Mouse (Mus musculus) heart, embryonic 14.5 days (tissue): ENCODE measurements at regions not wholly inside any gene's neighbourhood (a gene's known extent, or its start where the extent isn't known, plus 50 kb on each side); places are given as distances from the start of the nearest gene placed in this dataset.

ENCODE experiments used
- ATAC-seq: fragments of 200-750 bp; cut with Nextera tagmentation; 2 replicates; pipeline ENCODE4 v1.8.0; 2017; ENCODE audit warnings: low read depth, moderate TSS enrichment; ENCODE audit not compliant: insufficient number of reproducible peaks, insufficient read depth, low FRiP score
- H3K27ac ChIP-seq, 2 experiments: fragments of 200-500 bp in 1 of 2; fragments of 300-500 bp in 1 of 2; sonication (generic) in 1 of 2; replicated peaks in 1 of 2; 2 replicates each; pipeline ENCODE4 v1.5.1; 2012 to 2014; ENCODE audit warnings: low read depth in 2 of 2, low read length in 2 of 2, control low read depth in 1 of 2, mild to moderate bottlenecking in 1 of 2, mixed read lengths in 1 of 2; ENCODE audit not compliant: control insufficient read depth in 1 of 2, insufficient read depth in 1 of 2
- H3K27me3 ChIP-seq: fragments of 300-500 bp; sonication (generic); 2 replicates; pipeline ENCODE4 v1.6.1; 2014; ENCODE audit warnings: mild to moderate bottlenecking, low read length, control low read depth; ENCODE audit not compliant: control insufficient read depth, insufficient read depth
- H3K36me3 ChIP-seq: fragments of 300-500 bp; sonication (generic); 2 replicates; pipeline ENCODE4 v1.6.1; 2014; ENCODE audit warnings: mild to moderate bottlenecking, control low read depth, low read length, mixed read lengths; ENCODE audit not compliant: control insufficient read depth, insufficient read depth
- H3K4me1 ChIP-seq, 2 experiments: fragments of 200-500 bp in 1 of 2; fragments of 300-500 bp in 1 of 2; sonication (generic) in 1 of 2; 2 replicates each; pipeline ENCODE4 v1.6.1; 2012 to 2014; ENCODE audit warnings: low read length in 2 of 2, control low read depth in 1 of 2, mixed read lengths in 1 of 2; ENCODE audit not compliant: control insufficient read depth in 2 of 2, insufficient read depth in 2 of 2
- H3K4me2 ChIP-seq: fragments of 300-500 bp; sonication (generic); 2 replicates; pipeline ENCODE4 v1.6.1; 2014; ENCODE audit warnings: mild to moderate bottlenecking, low read length
- H3K4me3 ChIP-seq, 2 experiments: fragments of 200-500 bp in 1 of 2; fragments of 300-500 bp in 1 of 2; sonication (generic) in 1 of 2; 2 replicates each; pipeline ENCODE4 v1.5.1; 2012 to 2014; ENCODE audit warnings: low read length in 2 of 2, mild to moderate bottlenecking in 2 of 2, control low read depth in 1 of 2, low read depth in 1 of 2, moderate library complexity in 1 of 2; ENCODE audit not compliant: control insufficient read depth in 1 of 2, insufficient read depth in 1 of 2
- H3K9ac ChIP-seq: fragments of 300-500 bp; sonication (generic); 2 replicates; pipeline ENCODE4 v1.6.1; 2014; ENCODE audit warnings: mild to moderate bottlenecking, low read length
- H3K9me3 ChIP-seq: fragments of 300-500 bp; sonication (generic); 2 replicates; pipeline ENCODE4 v1.6.1; 2016; ENCODE audit warnings: low read length, control low read depth; ENCODE audit not compliant: control insufficient read depth
- WGBS: fragments of 180-500 bp; shearing (Covaris S2); extraction: QIAGEN DNeasy Blood & Tissue Kit; methylation state at CpG from one replicate; pipeline ENCODE4 v1.1.7; 2014; 5-methylcytosine and 5-hydroxymethylcytosine counted together

GRCm38 (mm10) chr13:113435117-113435516 lies 142.2 kb downstream of the BC067074 start:
- 80% methylated on average over 4 of the region's 4 CpGs for WGBS
- Histone ChIP-seq H3K9me3 (peaks cover 4% of the 10 kb centered on the region; the same call in 1 of the 2 replicates), H3K27ac (no peak overlapping the region), H3K4me1 (peaks cover 14 to 20% of the 10 kb centered on the region in 2 experiments), H3K36me3 (no peaks in the 10 kb centered on the region), H3K4me2 (no peak overlapping the region), H3K4me3 (no peak overlapping the region), H3K27me3 (no peaks in the 10 kb centered on the region), H3K9ac (no peak overlapping the region)
- no peak for ATAC-seq

- no peaks in the 10 kb centered on the region for H3K36me3 ChIP-seq
- H3K9ac ChIP-seq, result no peak overlapping the region
- H3K9me3 ChIP-seq, result peaks cover 4% of the 10 kb centered on the region; the same call in 1 of the 2 replicates
- no peak for ATAC-seq
- 70% methylated on average over 5 of the region's 5 CpGs for WGBS
- no peak overlapping the region for H3K4me2 ChIP-seq
- H3K4me1 ChIP-seq, result peaks cover 3 to 4% of the 10 kb centered on the region in 2 experiments; a peak in 3 of 4 replicates
- no peak overlapping the region for H3K4me3 ChIP-seq
- H3K27ac ChIP-seq, result no peak overlapping the region
- no peaks in the 10 kb centered on the region for H3K27me3 ChIP-seq
Measured at GRCm38 (mm10) chr13:113433456-113433855, 140.5 kb downstream of the BC067074 start.

- H3K9me3 ChIP-seq, result peaks cover 4% of the 10 kb centered on the region; the same call in 1 of the 2 replicates
- no peak overlapping the region for H3K4me2 ChIP-seq
- ATAC-seq, result no peak
- no peaks in the 10 kb centered on the region; a peak in 1 of 4 replicates for H3K4me1 ChIP-seq
- no peaks in the 10 kb centered on the region for H3K36me3 ChIP-seq
- H3K27me3 ChIP-seq, result no peaks in the 10 kb centered on the region
- WGBS, result 49% methylated on average over 3 of the region's 3 CpGs
- H3K9ac ChIP-seq, result no peak overlapping the region
- no peak overlapping the region for H3K4me3 ChIP-seq
- H3K27ac ChIP-seq, result no peak overlapping the region
Measured at GRCm38 (mm10) chr13:113429615-113430014, 136.7 kb downstream of the BC067074 start.
